ENCODE assay signal across 18 mouse cellular contexts in genomic region chr4:127482461-127482860, GRCm38 (mm10).
"Had no signal": no experiment of that assay in that cellular context is flagged by ENCODE, and none has a peak within 500 bp of the region (broad histone marks: within the 10 kb centered on the region; RNA-seq: fewer than 3 reads in every experiment).

No protein-coding gene starts in this region.

- H3K36me3 ChIP-seq: midbrain, embryonic 10.5 days; midbrain, embryonic 12.5 days; neural tube, embryonic 13.5 days; neural tube, embryonic 15.5 days had no signal

- H3K27ac ChIP-seq: midbrain, embryonic 10.5 days; midbrain, embryonic 12.5 days; neural tube, embryonic 13.5 days; neural tube, embryonic 15.5 days had no signal

- H3K27me3 ChIP-seq: midbrain, embryonic 12.5 days; neural tube, embryonic 13.5 days; neural tube, embryonic 15.5 days had no signal

- H3K9ac ChIP-seq: liver, postnatal 0 days; lung, embryonic 14.5 days; midbrain, embryonic 12.5 days; neural tube, embryonic 13.5 days; neural tube, embryonic 15.5 days had no signal

- ATAC-seq: liver, postnatal 0 days; midbrain, embryonic 16.5 days had no signal

- DNase-seq: liver, postnatal 0 days; lung, embryonic 14.5 days; lung, postnatal 10 days; lung, postnatal 4 days; midbrain, embryonic 14.5 days; right cerebral cortex, adult 18-20 months; right cerebral cortex, postnatal 25 days; right cerebral cortex, postnatal 4 days; spleen, adult 18-20 months; thymus, adult 18-20 months; thymus, postnatal 14 days; thymus, postnatal 36 days had no signal

- H3K4me3 ChIP-seq: midbrain, embryonic 10.5 days; midbrain, embryonic 12.5 days; myocyte; neural tube, embryonic 13.5 days; neural tube, embryonic 15.5 days had no signal

- H3K9me3 ChIP-seq: midbrain, embryonic 10.5 days; midbrain, embryonic 12.5 days; neural tube, embryonic 13.5 days; neural tube, embryonic 15.5 days had no signal

- H3K4me2 ChIP-seq: lung, embryonic 14.5 days; midbrain, embryonic 12.5 days; neural tube, embryonic 13.5 days; neural tube, embryonic 15.5 days had no signal

- H3K4me1 ChIP-seq: midbrain, embryonic 12.5 days had no signal
